Mouse (Mus musculus): ENCODE results near the gene Kdelc1.

Kdelc1 gene

DNA sequence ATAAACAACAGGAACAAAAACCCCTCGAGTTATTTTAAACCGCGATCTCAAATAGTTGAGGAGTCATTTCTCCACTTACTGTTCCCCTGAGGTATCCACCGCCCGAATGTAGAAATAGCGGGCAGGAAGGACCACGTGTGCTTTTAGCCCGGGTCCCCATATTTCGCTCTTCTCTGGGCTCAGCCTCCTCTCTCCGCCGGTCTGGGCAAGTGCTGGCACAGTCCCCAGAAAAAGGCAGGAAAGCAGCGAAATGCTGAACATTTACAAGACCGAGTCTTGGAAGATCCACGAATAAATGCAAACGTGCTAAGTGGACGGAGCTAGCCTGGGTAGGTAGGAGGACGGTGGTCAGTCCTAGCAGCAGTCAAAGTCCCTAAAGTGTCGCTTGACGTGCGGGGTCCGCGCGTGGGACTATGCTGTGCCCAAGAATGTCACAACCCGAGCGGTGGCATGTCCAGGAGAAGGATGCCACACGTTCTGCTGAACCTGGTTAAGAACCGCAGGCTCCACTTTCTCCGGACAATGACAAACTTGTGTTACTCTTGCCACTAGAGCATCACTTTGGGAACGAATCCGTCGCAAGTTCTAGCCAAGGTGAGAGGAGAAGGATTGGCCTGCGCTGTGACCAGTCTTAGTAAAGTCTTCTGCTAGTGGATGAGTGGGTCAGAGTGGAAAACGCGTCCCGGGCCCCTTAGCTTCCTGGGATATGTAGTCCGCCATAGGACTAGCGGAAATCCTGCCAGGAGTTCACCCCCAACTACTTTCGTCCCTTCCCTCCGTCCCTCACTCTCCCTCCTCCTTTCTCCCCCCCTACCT, at the start of gene Kdelc1, which contains the start of gene Bivm:
Gene Kdelc1, minus strand, starts transcription at position 570 of the 816 bp plus-strand sequence.
Gene Bivm, plus strand, starts transcription at position 719 of the 816 bp plus-strand sequence.
- peak; percentile 92 for DNase-seq (ENCODE audit: low spot score)

DNA sequence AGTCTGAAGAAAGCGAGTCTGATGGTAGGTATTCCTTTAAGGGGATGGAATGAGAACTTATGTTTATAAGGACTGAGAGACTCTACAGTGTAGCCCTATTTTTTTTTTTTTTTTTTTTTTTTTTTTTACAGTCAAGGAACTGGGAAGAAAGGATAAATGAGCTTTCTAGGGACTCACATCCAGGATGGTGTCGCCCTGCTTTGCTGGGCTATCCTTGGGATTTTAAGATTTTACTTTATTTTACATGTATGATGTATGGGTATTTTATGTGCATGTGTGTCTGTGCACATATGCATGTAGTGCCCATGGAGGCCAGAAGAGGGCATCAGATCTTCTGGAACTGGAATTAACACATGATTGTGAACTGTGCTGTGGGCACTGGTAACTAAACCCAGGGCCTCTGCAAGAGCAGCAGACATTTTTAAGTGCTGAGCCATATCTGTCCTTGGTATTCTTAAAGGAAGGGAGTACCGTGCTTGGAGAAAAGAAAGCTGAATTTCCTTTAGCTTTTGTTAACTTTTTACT, 49.3 kb upstream of the Kdelc1 start:
- no peak for DNase-seq (ENCODE audit: low spot score)

DNA sequence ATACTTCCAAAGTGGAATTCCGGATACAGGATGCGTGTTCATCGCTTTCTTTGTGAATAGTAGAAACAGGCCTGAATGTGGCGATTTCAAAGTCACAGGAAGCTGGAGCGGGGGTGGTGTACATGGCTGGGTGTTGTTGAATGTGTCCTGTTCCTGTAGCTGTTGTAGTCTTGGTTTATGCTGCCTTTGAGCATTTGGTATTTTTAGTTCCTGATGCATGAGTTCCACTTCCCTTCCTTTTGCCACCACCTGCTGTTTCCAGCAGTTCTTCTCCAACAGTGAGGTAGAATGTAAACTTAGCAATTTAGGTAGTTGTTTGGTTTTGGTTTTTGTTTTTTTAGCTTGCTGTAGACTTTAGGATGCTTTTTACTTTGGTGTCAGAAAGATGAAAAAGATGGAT, 43.8 kb upstream of the Kdelc1 start:
- no peak for DNase-seq (ENCODE audit: low spot score)

DNA sequence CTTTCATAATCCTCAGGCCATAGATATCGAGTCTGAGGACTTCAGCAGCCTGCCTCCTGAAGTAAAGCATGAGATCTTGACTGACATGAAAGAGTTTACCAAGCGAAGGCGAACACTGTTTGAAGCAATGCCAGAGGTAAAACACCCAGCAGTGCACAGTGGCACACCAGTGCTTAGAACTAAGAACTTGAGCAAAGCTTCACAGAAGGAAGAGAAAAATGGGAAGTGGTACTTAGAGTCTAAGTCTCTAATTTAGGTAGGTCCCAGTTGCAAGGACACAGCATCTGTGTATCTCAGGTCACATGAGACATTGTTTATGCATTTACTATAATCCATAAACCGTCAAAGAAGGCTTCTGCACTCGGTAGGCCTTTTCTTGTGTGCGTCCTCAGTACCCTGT, 43.2 kb upstream of the Kdelc1 start:
- DNase-seq (ENCODE audit: low spot score), result no peak

DNA sequence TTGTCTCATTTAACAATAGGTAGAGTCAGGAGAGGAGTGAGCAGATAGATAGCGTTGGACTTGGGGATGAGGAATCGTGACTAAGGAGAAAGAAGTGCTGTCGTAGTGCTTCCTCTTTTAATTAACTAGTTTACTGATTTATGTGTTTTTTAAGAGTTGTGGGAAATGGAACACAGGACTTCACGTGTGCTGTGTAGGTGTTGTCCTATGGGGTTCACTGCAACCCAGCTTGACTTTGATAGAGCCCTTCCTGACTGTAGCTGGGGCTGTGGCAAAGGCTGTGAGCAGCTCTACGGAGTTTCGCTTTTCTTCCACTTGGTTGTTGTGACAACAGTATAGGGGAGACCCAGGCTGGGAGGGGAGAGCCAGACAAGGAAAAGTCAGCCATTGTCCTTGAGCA, 39.7 kb upstream of the Kdelc1 start:
- no peak for DNase-seq (ENCODE audit: low spot score)

DNA sequence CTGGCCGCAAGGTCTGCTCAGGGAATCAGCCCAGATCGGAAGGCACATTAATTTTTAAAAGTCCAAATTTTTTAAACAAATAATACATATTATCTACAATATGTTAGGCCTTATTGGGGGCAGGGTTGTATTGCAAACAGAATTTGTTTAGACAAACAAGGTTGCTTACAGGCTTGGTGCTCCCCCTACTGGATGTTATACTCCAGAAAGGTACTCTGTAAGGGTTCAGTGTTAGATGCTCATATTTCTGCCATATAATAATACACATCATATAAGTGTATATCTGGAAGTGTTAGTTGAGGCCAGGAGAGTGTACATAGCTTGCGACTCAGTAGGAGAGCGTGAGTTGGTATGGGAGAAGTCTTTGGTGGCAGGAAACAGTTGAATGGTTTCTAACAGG, 36.7 kb upstream of the Kdelc1 start:
- DNase-seq (ENCODE audit: low spot score), result no peak

DNA sequence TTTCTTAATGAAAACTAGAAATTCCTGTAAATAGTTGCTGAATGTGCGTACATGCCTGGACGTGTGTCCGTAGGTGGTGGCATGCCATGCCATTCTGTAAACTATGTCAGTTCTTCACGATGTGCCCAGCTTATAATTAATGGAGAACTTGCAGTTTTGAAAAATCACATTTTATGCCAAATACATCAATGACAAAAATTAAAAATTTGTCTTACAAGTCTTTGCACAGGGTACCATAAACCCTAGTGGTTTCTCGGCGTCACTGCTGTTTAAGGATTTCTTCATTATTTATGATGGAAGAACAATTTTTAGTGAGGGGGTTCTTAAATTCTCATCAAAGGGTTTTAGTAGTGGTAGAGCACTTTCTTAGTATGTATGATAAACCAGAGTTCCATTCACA, 30.1 kb upstream of the Kdelc1 start:
- no peak for DNase-seq (ENCODE audit: low spot score)

DNA sequence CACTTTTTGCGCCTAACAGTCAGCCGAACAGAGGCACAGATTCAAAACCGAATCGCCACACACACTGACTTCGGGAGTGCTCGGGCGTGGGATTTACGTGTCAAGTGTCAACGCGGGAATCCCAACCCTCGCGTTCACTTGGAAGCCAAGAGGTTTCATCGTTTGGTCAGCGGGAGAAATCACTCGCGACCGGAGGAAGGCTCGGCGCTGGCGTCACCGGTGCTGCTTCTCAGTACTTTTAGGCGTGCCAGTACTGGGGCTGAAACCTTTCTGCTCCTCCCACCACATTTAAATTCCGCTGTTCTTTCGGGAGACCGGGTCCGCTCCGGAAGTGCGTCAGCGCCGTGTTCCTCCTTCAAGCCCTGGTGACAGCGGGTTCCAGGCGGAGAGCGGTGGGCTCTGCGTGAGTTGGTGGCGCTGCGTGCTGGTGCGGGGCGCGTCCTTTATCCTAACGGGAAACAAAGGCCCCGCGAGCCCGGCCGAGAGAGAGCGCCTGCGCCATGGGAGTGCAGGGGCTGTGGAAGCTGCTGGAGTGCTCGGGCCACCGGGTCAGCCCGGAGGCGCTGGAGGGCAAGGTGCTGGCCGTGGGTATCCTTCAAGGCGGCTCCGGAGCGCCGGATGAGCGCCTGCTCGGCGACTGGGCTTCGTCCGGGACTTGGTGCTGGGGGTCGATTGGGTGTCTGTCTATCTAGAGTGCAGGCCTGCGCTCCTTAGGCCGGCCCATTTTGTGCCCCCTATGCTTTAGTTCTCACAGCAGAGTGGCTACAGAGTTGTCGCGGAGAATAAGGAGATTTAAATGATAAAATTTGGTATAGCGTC, 29.2 kb upstream of the Kdelc1 start, which contains the start of gene Ercc5:
Gene Ercc5, plus strand, starts transcription at position 182 of the 819 bp plus-strand sequence.
- peak; percentile 93 for DNase-seq (ENCODE audit: low spot score)

DNA sequence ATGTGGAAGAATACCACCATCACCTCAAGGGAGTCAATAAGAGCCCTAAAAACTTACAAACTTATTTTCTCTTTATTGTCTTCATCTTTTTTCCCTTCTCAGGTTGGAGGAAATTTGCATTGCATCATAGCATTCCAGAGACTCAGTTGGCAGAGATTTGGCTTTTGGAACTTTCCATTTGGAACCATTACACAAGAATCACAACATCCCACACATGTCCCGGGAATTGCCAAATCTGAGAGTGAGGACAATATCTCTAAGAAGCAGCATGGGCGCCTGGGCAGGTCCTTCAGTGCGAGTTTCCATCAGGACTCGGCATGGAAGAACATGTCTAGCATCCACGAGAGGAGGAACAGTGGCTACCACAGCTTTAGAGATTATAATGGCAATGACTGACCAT, 24.1 kb upstream of the Kdelc1 start:
- DNase-seq (ENCODE audit: low spot score), result no peak

DNA sequence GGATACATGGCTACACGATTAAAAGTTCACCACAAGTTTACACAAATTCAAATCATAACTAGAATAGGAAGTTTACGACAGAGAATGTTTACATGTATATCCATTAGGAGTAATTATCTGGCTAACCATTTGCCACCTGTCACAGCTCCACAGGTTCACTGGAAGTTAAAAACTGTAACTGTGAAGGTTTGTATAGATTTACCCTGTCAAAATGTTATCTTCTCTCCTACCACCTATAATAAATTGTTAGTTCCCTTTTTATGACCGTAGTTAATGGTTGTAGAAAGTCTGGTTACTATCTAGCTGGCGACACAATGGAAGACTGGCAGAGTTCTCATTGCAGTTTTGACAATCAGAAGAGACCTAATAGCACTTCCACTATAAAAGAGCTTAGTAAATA, 21.6 kb upstream of the Kdelc1 start:
- DNase-seq (ENCODE audit: low spot score), result no peak

DNA sequence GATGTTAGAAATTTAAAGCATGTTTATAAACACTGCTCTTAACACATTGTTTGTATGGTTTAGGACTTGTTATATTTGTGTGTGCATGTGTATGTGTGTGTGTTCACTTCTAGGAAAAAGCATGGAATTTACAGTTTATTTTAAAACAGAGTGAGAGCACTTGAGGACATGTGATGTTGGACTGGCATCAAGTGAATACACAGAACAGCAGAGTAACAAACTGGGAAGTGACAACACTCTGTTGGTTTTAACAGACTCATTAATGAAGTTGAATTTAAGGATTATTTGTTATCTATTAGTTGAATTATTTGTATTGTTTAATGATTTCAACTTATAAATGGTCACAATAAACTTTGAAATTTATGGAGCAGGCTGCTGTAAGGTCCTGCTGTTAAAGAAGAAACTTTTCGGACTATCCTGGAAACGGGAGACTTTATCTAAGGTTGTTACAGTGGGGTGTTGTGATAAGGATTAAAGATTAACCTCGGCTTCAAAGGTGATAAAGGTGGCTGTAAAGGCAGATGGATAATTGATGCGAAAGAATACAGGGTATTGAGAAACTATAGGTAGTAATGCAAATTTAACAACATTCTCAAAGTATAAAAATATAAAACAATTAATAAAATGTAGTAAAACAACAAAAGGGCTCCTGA, 11.4 kb upstream of the Kdelc1 start:
- DNase-seq (ENCODE audit: low spot score), result no peak

DNA sequence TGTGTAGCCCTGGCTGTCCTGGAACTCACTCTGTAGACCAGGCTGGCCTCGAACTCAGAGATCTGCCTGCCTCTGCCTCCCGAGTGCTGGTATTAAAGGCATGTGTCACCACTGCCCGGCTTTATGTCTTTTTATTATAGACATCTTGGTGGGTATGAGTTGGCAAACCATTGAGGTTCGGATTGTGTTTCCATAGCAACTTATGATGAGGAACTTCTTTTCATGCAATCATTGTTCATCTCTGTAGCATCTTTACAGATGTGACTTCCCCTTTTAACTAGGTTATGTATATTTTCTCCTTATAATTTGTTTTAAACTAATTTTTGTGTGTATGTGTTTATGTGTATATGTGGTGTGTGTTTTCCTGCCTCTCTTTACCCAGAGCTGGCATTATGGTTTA, 7.0 kb upstream of the Kdelc1 start:
- DNase-seq (ENCODE audit: low spot score), result no peak

DNA sequence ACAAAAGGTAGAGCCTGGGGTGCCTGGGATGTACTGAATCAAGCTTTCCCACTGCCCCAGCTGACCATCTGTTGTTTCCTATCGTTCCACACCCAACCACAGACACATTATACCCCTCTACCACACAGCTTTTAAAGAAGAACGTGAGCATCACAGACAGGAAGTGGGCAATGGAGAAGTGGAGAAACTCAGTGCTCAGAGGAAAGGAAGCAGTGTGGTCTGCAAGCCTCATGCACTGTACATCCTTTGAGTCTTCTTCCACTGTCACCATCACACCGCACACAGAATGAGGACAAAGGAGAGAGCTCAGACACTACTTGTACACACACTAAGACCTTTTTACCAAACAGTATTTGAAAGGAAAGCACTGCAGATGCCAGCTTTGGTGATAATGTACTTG, 3.6 kb upstream of the Kdelc1 start:
- DNase-seq (ENCODE audit: low spot score), result no peak

DNA sequence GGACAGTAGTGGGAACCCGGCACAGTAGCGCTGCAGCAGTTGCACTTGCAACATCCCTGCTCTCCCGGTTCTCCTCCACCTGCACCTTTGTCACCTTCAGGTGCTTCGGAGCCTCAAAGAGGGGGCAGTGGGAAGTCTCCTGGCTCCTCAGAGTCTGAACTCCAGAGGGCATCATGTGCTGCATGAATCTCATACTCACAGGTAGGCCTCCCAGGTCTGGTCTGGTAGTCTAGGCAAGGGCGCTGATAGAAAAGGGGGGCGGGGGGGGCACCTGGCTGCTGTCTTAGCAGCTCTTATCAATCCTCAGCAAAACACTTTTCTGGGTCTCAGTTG, 1.4 kb upstream of the Kdelc1 start:
- DNase-seq (ENCODE audit: low spot score), result no peak

DNA sequence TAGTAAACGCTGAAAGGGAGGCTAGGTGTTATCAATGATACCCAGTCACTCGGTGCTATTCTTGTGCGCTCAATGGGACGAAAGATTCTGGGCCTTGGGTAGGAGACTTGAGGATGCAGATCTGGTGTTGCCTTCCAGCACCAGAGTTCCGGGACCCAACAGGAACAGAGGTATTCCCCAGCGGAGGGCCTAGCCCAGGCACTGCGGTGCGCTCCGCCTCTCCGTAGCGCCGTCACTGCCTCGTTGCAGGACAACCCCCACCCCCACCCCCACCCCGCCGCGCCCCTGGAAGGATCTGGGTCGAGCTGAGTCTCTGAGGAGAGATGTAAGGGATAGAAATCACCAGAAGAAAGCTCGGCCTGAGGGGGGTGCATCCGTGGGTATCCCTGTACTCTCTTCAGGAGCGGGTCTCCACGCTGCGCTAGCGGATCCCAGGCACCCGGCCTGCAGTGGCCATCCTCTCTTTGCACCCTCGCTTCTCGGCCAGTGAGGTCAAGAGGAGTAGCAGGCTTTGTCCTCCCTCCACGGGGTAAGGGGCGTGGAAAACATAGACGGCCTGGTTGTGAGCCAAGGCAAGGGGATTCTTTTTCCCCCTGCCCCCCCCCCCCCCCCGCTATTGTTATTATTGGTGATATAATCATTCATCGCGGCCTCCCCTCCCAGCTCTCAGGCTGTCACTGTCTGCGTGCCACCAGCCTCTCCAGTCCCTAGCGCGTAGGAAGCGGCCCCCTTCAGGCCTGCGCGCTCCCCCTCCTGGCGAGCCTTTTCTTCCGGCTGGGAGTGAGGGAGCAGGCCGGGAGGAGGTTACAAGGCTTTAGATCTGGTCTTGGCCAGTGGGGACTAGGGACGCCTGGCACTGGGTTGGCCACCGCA, 829 bp upstream of the Kdelc1 start:
- peak; percentile 87 for DNase-seq (ENCODE audit: low spot score)

DNA sequence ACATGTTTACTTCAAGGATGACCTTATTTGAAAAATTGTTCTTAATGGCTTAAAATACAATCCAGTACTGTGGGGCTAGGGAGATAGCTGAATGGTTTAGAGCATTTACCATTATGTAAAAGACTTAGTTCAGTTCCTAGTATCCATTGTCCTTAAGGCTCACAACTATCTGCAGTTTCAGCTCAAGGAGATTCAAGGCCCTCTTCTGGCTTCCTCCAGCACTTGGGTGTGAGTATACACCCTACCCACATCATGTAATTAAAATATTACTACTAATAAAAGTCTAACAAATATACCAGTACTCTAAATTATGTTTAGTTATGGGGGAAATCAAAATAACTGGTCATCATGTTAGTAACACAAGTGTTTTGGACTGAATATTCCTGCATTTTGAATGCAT, 1.0 kb downstream of the Kdelc1 start:
- no peak for DNase-seq (ENCODE audit: low spot score)

DNA sequence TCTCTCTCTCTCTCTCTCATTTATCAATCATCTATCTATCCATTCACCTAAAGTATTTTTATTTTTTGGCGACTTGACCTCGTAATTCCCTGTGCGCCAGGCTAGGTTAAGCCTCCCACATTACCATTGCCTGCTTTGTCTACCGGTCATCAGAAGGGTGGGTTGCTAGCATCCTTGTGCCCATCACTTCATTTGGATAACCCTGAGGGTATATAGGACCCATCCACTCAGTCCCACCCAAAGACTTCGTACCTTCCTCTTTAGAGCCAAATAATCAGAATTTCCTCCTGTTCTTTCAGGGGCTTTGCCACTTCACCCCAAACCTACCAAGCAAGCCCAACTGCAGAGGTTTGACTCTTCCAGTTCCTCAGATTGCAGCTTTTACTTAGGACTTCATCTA, 15.7 kb downstream of the Kdelc1 start:
- DNase-seq (ENCODE audit: low spot score), result peak; percentile 9

DNA sequence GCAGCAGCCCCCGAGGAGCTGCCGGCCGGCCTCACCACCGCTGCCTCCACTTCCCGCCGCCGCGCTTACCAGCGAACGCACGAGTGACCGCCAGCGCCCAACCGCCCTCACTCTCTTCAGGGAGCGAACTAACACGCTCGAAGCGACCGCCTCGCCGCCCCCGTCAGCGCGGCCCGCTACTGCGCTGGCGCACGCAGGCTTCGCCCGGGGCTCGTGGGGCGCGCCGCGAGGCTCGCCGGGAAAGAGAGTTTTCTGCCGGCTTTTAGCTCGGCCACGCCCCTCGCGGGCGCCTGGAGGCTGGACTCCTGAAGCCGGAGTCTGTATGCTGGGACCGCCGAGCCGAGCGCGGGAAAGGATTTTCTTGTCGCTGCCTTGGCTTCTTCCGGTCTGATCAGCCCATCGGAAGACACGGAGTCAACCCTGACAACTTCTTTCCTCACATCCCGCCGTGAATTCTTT, 16.3 kb downstream of the Kdelc1 start, which contains the start of gene Tex30:
Gene Tex30, minus strand, starts transcription at position 183 of the 459 bp plus-strand sequence.
- DNase-seq (ENCODE audit: low spot score), result peak; percentile 94

DNA sequence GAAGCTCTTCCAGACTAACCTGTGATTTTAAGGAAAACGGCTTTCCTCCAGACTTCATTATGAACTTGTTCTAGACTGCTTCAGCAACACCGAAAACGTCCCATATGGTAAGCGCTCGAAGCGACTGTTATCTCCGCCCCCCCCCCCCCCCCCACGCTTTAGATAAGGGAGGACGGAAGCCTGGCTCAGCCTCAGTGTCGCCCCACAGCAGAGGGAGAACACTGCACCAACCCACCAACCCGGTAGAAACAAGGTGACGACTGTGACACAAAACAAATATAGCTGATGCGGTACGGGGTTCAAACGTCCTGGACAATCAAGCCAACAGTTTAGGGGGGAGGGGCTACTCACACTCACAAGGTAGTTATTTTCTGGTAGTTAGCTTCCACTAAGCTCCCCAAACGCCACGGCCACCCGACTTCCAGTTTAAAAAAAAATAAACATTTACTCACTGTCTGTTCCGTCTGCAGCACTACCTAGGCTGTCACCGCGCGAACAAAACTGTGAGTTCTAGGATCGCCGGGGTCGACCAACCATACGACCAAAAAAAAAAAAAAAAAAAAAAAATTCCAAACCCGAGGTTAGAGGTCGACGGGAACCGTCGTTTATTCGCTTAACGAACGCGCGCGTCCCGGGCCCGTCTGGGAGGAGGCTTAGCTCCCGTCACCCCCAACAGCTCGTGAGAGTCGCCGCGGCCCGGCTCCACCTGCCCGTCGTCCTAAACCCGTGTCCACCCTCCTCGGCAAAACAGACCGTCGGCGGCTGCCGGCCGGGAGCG, 17.0 kb downstream of the Kdelc1 start:
- peak; percentile 72 for DNase-seq (ENCODE audit: low spot score)

DNA sequence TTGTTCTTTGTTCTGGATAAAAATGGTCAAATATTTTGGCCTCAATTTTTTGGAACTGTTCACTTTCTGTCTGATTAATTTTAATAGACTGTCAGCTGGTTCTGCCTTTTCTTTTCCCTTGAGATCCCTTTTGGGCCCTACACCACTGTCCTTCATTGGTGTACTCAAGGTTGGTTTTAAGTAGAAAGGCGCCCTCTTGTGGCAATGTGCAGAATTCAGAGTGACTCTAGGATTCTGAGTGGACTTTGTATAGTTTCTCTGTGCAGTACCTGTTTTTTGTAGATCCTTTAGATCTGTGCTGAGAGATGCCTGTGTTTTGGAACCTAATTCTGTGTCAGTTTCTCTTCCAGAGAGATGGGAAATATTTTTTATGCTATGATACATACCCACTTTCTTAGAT, 54.0 kb downstream of the Kdelc1 start:
- DNase-seq (ENCODE audit: low spot score), result peak; percentile 11

DNA sequence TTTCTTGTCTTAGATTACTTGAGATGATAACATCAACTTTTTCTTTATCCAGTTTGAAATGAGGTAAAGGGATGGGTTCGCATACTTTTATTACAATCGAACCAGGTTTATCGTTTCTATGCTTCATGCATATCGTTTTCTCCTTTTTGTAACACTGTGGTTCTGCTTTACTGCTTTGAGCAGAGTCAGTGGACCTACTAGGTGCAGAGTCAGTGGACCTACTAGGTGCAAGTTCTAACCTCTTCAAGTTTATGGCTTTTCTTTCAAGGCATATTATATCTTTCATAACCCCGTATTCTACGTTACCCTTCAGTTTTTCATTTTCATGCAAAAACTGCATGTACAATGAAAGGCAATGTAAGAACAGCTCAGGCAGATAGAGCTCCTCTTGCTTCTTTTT, 55.2 kb downstream of the Kdelc1 start:
- DNase-seq (ENCODE audit: low spot score), result no peak

Measured in yolk sac, embryonic 10.5 days (tissue).